Mouse (Mus musculus) thymus, adult 2 months (tissue): ENCODE data around the gene Gpr157.

Experiments used
- CTCF ChIP-seq: fragments of 200-500 bp; IDR thresholded peaks from 2 replicates; pipeline ENCODE4 v1.5.1; 2012; ENCODE audit warnings: mild to moderate bottlenecking, control low read depth, low read length, moderate library complexity, borderline replicate concordance; ENCODE audit not compliant: control insufficient read depth, poor library complexity, insufficient read depth; ENCODE audit errors: extremely low read depth
- POLR2A ChIP-seq: fragments of 200-500 bp; IDR thresholded peaks from 2 replicates; pipeline ENCODE4 v1.6.1; 2012; ENCODE audit warnings: mild to moderate bottlenecking, low read length, control low read depth, moderate library complexity; ENCODE audit not compliant: control insufficient read depth, poor library complexity, insufficient read depth; ENCODE audit errors: extremely low read depth

GRCm38 (mm10) chr4:150120173-150120833 is 33.1 kb downstream of the Gpr157 start:
- TF ChIP-seq POLR2A (no peak), CTCF (no peak)
